Mouse (Mus musculus) megakaryocyte, embryonic 14.5 days (primary cell): Measurements from ENCODE around the gene Nagk.

Experiments
- FLI1 ChIP-seq: IDR thresholded peaks from 2 replicates; pipeline ENCODE4 v1.6.1; 2012; ENCODE audit warnings: low read length, inconsistent platforms, mixed read lengths
- GATA1 ChIP-seq: IDR thresholded peaks from 3 replicates; pipeline ENCODE4 v1.6.1; 2012; ENCODE audit warnings: mixed read lengths, low read length, inconsistent platforms, borderline replicate concordance

- TF ChIP-seq FLI1, result no peak
- no peak for TF ChIP-seq GATA1
These were observed 15.8 kb upstream of the Nagk start for GRCm38 (mm10) chr6:83779026-83779425.
